Mouse (Mus musculus) thymus, postnatal 0 days (tissue): ENCODE results near the gene Actl6b. TPM values are rescaled to one million over a fixed set of nuclear protein-coding genes. Genes with fewer than 3 reads are reported as not detected.
"Not testable (repeated sequence)": the region's sequence is repeated elsewhere in the genome, so short reads cannot be mapped to it uniquely, and the experiment has no call there.

Experiments used
- DNase-seq: peaks from one replicate; pipeline ENCODE4 v3.0.0-alpha.2; 2015; ENCODE audit warnings: low spot score
- microRNA-seq: library from miRNA; unstranded; fragments of <30 nt; microRNA quantifications from one replicate; pipeline ENCODE4, GENCODE M21; 2016; ENCODE audit warnings: borderline number of aligned reads
- polyA plus RNA-seq: library from polyadenylated mRNA; unstranded; fragments of >200 nt; fragmentation: Nextera tagmentation; extraction: Ambion mirVana; gene quantifications from 2 replicates; pipeline ENCODE4 v1.2.1, GENCODE M21; 2015

Gene Actl6b
- polyA plus RNA-seq, 1 experiment from 2014 or later: 0.14 TPM

DNA sequence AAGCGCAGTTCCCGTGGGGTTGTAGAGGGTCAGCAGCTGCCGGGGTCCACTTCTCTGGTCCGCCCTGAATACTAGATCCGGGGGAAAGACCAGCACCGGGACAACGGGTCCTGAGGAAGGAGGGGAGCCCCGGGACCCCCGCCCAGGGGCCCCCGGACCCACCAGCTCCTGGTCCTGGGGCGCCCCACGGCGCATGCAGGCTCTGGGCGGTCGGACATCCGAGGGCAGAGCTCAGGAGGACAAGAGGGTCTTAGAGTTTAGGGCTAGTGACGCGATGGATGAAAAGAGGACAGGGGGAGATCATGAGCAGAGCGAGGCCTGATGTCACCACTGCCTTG is 46.9 kb downstream of the Actl6b start:
- no peak for DNase-seq

- DNase-seq: peak; percentile 98
Measured at GRCm38 (mm10) chr5:137600619-137601364, 47.5 kb downstream of the Actl6b start, which contains the start of gene Mospd3. TSS of gene Mospd3 (minus strand) at chr5:137601058.

DNA sequence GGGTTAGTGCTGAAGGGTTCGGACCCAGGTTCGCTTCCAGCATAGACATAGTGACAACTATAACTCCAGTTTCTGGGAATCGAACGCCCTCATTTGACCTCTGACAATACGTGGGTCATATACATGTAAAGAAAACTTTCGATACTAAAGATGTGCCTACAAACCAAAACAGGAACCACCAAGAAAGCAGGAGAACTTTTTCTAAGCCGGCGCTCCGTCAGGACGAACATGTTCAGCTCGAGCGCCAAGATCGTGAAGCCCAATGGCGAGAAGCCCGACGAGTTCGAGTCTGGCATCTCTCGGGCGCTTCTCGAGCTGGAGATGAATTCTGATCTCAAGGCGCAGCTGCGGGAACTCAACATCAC is 48.0 kb downstream of the Actl6b start:
- DNase-seq: peak; percentile 49

GRCm38 (mm10) chr5:137607860-137608653 is 54.7 kb downstream of the Actl6b start:
- DNase-seq: no peak

DNA sequence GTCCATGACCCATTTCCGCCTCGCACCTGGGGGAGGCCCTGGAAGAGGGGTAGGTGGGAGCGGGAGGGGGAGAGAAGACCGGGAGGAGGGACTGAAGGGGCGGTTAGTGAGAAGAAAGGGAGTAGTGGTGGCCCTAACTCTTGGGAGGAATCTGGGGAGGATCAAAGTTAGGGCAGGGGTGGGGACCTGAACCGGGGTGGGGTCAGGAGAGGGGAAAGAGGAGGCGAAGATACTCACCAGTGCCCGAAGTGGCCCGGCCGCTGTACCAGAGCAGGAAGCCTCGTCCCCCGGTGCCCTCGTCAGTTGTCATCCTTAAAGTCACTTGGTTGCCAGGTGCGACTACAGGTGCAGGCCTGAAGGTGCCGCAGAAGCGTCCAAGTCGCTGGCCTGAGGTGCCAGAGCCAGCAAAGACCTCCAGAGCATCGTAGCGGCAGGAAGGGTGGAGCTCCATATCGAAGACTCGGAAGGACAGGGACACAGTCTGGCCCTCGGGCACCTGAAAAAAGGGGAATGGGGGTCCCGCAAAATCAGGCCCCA is 55.4 kb downstream of the Actl6b start:
- no peak for DNase-seq

DNA sequence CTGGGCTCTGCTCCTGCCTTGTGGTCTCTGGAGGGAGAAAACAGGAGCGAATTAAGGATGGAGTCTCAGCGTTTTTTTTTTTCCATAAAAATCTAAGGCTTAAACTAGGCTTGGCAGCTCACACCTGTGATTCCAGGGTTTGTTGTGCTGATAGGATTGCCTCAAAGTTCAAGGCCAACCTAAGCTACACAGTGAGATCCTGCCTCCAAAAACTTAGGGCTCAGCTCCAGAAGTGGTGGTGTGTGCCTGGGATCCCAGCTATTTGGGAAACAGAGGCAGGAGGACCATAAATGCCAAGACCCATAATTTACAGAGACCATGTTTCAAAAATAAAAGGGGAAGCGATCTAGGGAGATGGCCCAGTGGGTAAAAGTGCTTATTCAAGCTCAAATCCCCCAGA is 56.0 kb downstream of the Actl6b start:
- no peak for DNase-seq

- no peak for DNase-seq
Measured at GRCm38 (mm10) chr5:137610056-137610455, 56.7 kb downstream of the Actl6b start.

DNA sequence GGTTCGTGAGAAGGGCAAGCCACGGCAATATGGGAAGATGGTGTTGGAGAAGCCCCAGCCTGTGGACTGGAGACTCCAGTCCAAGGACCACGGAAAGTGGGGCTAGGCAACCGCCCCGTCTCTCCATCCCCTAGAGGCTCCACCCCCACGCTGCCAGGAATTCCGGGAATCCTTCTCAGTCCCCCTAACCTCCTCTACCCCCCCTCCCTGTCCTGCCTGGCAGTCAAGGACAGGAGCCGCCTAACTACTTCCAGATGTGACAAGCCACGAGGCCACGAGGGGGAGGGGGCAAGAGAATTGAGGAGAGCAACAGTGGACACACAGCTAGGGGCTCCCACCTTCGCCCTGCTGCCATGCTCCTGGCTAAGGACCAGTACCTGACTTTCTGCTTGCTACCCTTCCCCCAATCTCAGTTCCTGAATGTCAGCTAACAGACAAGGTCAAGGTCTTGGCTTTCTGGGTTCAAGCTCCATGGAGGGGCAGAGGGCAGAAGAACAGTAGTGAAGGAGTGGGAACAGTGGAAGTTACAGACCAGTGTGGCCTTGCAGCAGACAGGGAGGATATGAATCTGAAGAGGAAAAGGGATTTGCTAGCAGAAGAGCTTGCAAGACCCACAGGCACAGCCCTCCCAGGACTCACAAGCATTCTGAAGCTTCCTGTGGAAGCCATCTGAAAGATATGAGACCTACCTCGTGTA is 57.4 kb downstream of the Actl6b start:
- DNase-seq: no peak

GRCm38 (mm10) chr5:137611245-137611602 is 57.9 kb downstream of the Actl6b start:
- no peak for DNase-seq

DNA sequence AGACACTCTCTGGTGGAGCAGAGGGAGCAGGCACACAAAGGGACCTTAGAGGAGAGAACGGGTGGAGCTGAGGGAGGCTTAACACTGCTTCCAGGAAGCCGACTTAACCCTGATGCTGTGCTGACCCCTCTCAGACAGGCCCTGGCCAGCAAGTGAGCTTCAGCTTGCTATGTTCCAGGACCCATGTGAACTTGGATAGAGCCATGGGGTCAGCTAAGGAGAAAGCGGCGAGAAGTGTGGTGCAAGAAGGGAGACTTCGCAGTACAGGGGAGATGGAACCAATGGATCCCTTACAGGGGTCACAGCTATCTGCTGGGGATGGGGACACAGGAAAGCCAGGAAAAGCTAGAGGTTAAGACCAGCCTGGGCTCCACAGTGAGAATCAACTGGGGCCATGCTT is 59.8 kb downstream of the Actl6b start:
- DNase-seq: no peak

GRCm38 (mm10) chr5:137613550-137613949 is 60.2 kb downstream of the Actl6b start, which contains the start of gene Pcolce:
TSS of gene Pcolce (minus strand) at chr5:137613784.
- DNase-seq: no peak

- DNase-seq: not testable (repeated sequence)
Measured at GRCm38 (mm10) chr5:137614921-137615320, 61.6 kb downstream of the Actl6b start.

- no peak for DNase-seq
Measured at GRCm38 (mm10) chr5:137615347-137615746, 62.0 kb downstream of the Actl6b start.

Small RNA genes within 50 kb of the gene (microRNA-seq; reads per million reads assigned to microRNA genes)
- gene Mir6418: 1.2 reads per million

Other genes with a start within 250 kb of the Actl6b start
- 114 and 118 TPM in 2 replicates for gene Srrt, start 245.8 kb upstream of the Actl6b start, polyA plus RNA-seq
- gene Trip6, start 239.1 kb upstream of the Actl6b start, polyA plus RNA-seq: 17.1 and 17.4 TPM in 2 replicates
- gene Slc12a9, start 219.9 kb upstream of the Actl6b start, polyA plus RNA-seq: 7.0 and 9.5 TPM in 2 replicates
- gene Ephb4, start 203.4 kb upstream of the Actl6b start, polyA plus RNA-seq: 6.6 and 8.0 TPM in 2 replicates
- 0.01 and 0.08 TPM in 2 replicates for gene Zan, start 76.5 kb upstream of the Actl6b start, polyA plus RNA-seq
- 84.6 and 90.0 TPM in 2 replicates for gene Pop7, start 51.0 kb upstream of the Actl6b start, polyA plus RNA-seq
- gene Gigyf1, start 35.0 kb upstream of the Actl6b start, polyA plus RNA-seq: 10.5 and 15.9 TPM in 2 replicates
- gene Epo, start 20.3 kb upstream of the Actl6b start, polyA plus RNA-seq: not detected in 2 replicates
- gene Gnb2, start 20.0 kb upstream of the Actl6b start, polyA plus RNA-seq: 425 and 451 TPM in 2 replicates
- 0.98 and 1.2 TPM in 2 replicates for gene Tfr2, start 16.3 kb downstream of the Actl6b start, polyA plus RNA-seq
- gene Mospd3, start 47.5 kb downstream of the Actl6b start, polyA plus RNA-seq: 53.3 and 58.5 TPM in 2 replicates
- 18.6 and 21.1 TPM in 2 replicates for gene Pcolce, start 60.3 kb downstream of the Actl6b start, polyA plus RNA-seq
- 0.05 and 0.14 TPM in 2 replicates for gene Fbxo24, start 75.5 kb downstream of the Actl6b start, polyA plus RNA-seq
- 201 and 205 TPM in 2 replicates for gene Lrch4, start 75.6 kb downstream of the Actl6b start, polyA plus RNA-seq
- 16.7 and 20.8 TPM in 2 replicates for gene Gm20605, start 75.7 kb downstream of the Actl6b start, polyA plus RNA-seq
- gene Sap25, start 87.8 kb downstream of the Actl6b start, polyA plus RNA-seq: 30.0 and 32.9 TPM in 2 replicates
- 0.09 TPM in 1 of 2 replicates, not detected in the other for gene Irs3, start 92.2 kb downstream of the Actl6b start, polyA plus RNA-seq
- gene Agfg2, start 131.2 kb downstream of the Actl6b start, polyA plus RNA-seq: 109 and 142 TPM in 2 replicates
- gene Nyap1, start 188.1 kb downstream of the Actl6b start, polyA plus RNA-seq: 7.2 and 8.8 TPM in 2 replicates
- gene Tsc22d4, start 192.2 kb downstream of the Actl6b start, polyA plus RNA-seq: 353 and 419 TPM in 2 replicates
- 69.4 and 69.6 TPM in 2 replicates for gene Ppp1r35, start 225.3 kb downstream of the Actl6b start, polyA plus RNA-seq
- gene Mepce, start 234.1 kb downstream of the Actl6b start, polyA plus RNA-seq: 13.1 and 17.2 TPM in 2 replicates
- 17.7 and 18.6 TPM in 2 replicates for gene Zcwpw1, start 234.3 kb downstream of the Actl6b start, polyA plus RNA-seq